Mouse (Mus musculus): Measurements from ENCODE around the gene Alpl.

The Alpl gene

DNA sequence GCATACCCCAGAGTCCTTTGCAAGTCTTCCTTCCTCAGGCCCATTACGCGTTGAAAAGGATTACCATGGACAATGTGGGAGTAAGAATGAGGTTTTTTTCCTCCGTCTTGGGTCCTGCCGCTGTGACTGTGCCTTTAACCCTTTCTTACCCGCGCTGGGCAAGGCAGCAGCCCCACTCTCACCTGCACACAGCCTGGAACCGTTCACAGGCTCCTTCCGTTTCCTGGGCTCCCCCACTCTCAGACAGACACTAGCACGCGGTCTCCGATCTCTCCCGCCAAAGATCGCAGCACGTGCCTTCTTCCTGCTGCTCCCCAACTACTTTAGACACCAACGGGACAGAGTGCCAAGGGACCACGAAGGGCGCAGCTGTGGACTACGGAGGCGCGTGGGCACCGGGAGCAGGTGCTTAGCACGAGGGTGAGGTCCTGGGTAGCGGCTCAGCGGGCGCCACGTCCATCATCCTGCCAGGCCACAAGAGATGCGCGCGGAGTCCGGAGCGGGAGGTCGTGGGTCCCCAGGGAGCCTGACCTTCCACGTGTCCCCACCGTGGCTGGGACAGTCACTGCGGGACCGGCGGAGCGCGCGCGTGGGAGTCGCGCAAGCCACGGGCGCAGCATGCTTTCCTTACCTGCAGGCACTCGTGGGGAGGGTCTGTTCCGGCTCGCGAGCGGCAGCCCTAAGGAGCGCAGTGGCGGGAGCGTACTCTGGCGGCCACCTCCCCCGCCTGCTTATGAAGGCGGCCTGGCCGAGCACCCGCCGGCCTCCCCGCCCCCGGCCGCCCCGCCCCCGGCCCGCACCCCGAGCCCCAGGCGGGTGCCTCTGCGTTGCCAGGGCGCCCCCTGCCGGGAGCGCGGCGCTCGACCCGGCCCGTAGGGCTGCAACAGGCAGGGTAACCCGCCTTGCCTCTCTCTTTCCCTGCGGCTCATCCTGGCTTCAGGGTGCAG, at the start of gene Alpl:
Alpl (minus strand) TSS at position 774 of the 947 bp plus-strand sequence.
- peak; percentile 83 for DNase-seq (ENCODE audit: low spot score)

DNA sequence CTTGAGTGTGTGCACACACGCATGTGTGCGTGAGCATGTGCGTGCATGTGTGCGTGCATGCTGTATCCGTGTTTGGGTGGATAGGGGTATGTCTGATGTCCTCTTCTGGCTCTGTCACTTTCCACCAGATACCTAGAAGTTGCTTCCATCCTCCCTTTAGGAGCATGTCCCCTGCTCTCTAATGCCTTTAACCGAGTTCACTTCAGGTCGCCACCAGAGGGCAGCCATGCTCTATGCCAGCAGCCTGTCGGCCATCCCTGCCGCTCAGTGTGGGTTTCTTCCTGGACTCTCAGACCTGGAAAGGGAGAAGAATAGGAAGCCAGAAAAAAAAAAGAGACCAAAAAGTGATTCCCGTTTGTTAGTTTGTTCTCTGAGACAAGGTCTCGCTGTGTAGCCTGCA, 48.5 kb upstream of the Alpl start:
- peak; percentile 72 for DNase-seq (ENCODE audit: low spot score)

DNA sequence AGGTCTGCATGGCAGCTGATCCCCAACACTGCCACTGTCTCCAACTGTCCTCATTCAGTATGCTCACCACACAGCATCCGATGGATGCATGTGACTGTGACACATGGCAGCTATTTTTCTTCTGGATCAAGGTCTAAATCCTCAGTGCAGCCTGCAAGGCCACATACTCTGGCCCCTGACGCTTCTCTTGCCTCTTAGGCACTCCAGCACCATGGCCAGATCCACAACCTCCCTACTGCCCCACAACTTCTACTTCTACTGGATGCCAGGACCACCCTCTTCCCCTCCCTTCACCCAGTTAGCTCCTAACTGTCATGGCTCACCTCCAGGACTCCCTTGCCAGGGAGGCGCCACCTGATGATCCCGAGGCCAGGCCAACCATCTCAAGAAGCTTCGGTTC, 43.3 kb upstream of the Alpl start:
- no peak for DNase-seq (ENCODE audit: low spot score)

DNA sequence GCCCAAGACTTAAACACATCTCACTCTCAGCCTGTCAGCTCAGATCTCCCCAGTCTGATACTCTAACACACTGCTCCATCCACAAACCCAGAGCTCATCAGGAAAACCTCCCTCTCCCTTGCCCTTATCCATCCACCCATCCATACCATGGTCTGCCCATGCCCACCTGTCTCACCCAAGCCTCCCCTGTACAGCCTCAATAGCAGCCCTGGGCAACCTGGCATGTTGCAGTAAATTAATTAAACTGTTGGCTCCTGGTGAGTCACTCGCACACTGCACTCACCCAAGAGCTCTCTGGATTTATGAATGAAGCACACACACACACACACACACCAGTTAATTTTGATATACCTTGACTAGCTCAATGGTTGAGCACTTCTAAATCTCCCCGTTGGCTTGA, 42.6 kb upstream of the Alpl start:
- peak; percentile 62 for DNase-seq (ENCODE audit: low spot score)

DNA sequence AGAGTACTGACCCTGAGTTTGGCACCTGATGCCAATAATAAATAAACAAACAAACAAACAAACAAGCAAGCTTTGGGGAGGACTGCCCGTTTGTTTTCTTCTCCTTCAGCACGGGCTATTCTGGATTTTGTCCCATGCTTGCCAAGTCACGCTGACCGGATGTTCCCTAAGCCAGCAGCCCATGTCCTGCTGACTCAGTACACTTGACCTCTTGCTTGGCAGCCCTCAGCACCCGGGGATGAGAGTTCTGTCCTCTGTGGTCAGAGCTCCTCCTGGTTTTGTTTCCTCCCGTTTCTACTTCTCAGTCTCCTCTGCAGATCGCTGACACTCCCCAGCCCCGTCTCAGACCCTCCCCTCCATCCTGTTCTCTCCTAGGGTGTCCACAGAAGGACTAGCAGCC, 41.6 kb upstream of the Alpl start:
- DNase-seq (ENCODE audit: low spot score), result peak; percentile 72

DNA sequence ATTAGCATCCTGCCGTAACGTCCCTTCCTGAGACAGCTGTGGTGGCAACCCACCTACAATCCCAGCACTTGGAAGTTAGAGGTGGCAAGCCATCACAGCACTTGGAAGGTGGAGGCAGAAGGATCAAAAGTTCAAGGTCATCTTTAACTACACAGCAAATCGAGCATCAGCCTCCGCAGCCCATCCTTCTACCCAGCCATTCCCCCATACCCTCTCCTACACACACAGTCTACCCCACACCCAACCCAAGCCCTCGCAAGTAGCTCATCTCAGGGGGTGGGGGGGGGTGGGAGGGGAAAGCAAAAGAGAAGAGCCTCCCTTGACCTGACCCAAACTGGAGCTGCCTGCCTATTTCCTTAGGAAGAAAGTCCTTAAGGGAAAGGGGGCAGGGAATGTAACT, 40.6 kb upstream of the Alpl start:
- DNase-seq (ENCODE audit: low spot score), result no peak

DNA sequence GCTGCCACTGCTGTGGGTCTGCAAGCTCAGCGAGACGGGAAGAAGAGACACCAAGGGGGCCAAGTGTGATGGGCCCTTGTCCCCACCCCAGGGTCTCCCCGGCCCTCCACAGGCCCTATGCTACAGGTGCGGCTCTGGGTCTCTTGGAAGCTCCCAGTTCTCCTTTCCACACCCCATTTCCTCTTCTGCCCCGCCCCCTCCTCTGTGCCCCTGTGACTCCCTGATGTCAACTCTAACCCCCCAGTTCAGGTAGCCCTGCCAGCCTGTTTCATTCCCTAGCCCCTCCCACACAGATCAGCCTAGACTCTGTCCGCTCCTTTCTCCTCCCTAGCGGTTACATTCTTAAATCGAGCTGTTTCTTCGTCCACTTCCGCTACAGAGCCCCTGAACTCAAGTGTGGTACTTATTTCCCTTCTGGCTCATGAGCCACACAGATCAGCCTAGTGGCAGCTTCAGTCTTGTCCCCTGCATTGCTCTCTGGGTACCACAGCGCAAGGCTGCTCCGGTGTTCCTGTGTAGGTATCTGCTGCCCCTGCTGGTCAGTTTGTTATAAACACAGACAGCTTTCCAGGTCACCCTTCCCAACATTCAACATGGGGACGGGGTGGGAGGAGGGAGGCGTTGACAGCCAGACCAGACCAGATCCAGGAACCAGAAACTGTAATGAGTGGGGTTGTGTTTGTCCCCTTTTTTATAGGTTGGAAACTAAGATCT, 39.6 kb upstream of the Alpl start:
- DNase-seq (ENCODE audit: low spot score), result peak; percentile 92

DNA sequence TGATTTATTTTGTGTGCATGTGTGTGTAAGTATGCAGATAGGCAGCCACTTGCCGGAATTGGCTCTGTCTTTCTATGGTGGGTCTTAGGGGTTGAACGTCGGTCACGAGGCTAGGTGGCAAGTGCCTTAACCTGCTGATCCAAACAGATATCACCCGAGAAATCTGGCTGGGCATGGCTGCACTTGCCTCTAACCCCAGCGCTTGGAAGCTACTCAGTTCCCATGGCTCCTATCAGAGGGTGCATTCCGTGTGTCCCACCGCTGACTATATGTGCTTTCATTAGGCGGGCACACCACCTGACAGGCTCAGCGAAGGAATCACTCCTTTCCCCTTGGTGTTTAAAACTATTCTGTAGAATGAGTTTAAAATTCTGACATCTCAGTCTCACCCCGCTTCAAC, 35.4 kb upstream of the Alpl start:
- DNase-seq (ENCODE audit: low spot score), result no peak

DNA sequence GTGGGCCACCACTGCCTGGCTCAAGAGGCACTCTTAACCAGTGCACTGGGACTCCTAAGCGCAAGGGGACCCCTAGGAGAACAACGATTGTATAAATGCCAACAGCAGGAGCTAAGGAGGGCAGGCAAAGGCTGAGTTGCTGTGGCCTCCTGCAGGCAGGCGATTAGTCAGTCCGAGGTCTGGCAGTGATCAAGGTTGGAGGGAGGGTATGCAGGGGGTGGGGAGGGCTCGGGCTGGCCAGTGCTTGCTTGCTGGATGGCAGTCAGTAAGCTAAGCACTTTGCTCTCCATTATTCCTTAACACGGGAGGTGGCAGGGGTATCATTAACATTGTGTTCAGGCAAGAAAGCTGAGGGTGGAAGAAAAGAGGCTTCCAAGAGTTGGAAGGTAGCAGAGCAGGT, 34.2 kb upstream of the Alpl start:
- no peak for DNase-seq (ENCODE audit: low spot score)

DNA sequence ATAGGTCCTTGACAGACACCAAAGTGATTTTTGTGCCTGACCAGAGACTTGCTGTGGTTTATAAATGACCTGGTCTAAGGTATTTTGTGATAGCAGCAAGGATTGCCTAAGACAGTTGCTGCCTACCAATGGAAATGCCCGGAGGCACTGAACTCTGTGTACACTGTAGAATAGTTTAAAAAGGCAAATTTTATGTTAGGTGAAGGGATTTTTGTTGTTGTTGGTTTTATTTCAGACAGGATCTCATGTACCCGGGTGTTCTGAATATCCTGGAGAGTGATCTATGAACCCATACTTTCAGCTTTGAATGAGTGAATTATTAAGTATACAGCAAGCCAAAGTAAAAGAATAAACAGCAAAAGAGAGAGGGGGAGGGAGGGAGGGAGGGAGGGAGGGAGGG, 28.7 kb upstream of the Alpl start:
- DNase-seq (ENCODE audit: low spot score), result no peak

DNA sequence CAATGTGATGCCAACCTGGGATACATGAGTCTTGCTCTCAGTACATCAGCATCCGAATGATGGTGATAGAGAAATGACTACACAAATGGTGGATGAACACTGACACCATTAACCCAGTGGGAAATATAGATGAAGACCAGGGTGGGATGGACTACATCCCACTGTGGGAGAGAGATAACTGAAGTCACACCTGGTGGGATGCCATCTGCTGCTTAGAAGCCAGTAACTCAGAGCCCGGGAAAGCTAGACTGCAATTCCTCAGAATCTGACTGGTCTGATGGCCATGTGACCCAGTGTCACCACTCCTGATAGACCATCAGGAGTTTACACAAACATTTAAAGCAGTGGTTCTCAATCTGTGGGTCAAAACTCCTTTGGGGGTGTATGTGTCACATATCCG, 27.4 kb upstream of the Alpl start:
- no peak for DNase-seq (ENCODE audit: low spot score)

DNA sequence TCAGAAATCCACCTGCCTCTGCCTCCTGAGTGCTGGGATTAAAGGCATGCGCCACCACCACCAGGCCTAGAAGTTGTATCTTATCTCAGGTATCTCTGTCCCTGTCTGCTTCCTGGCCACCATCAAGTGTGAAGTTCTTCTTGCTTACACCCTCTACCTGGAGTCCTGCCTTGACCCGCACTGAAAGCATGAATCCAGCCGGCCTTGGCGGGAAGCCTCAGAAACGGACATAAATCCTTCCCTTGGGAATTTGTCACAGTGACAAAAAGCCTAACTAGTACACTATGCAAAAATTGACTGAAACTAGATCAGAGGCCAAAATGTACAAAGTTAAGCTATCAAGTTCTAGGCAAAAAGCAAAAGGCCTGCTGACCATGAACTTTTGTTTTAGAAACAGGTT, 26.4 kb upstream of the Alpl start:
- no peak for DNase-seq (ENCODE audit: low spot score)

DNA sequence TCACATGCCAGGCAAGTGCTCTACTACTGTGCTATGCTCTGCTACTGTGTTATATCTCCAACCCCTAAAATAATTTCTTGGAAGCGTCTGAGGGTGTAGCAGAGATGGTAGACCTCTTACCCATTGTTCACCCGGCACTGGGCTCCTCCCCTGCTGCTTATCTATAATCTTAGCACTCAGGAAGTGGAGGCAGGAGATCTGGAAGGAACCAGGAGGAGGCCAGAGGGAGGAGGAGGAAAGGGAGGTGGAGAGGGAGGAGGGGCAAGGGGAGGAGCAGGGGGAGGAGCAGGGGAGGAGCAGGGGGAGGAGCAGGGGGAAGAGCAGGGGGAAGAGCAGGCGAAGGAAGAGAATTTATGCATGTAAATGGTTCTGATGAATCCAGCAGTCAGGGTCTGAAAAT, 24.5 kb upstream of the Alpl start:
- DNase-seq (ENCODE audit: low spot score), result no peak

DNA sequence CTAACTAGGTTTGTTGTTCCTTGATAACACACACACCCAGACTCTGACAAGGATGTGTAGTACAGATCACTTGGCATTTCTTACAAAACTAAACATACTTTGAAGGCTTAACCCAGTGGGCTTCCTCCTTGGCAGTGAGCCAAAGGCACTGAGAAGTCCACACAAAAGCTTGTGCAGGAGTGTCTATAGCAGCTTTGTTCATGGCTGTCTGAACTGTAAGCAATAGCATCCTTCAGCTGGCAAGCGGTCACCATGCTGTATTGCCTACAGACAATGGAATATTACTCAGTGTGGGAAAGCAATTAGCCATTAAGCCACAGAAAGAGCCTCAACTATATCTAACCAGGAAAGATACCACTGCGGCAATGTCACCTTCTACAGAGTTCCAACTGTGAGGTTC, 23.3 kb upstream of the Alpl start:
- no peak for DNase-seq (ENCODE audit: low spot score)

DNA sequence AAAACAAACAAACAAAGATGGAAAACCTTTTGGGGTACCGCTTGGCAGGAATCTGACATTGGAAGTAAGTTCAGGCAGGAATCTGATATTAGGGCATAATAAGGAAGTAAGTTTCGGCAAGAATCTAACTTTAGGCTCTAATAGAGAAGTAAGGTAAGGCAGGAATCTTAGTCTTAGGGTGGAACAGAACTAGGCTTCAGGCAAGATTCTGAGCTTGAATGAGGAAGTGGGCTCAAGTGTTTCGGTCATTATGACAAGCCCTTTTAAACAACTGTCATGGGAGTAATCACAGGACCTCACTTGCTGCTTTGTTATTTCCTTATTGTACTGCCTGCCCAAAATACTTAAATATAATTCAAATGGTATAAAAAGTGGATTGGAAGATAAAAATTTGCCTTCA, 22.2 kb upstream of the Alpl start:
- no peak for DNase-seq (ENCODE audit: low spot score)

DNA sequence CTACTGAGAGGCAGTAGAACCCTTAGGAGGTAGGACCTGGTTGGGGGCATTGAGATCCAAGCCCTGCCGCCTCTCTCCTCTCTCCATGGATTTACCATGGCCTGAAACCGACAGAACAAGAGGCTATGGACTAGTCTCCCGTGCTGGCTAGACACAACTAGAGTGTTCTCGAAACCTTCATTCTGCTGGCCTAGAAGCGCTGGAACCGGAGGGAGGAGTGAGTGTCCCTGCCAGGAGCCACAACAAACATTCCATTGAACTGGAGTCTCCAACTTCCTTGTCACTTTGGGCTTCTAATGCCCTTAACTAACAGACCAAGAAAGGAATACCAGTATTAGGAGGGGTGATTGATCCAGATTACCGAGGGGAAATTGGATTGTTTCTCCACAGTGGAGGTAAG, 20.0 kb upstream of the Alpl start:
- DNase-seq (ENCODE audit: low spot score), result no peak

DNA sequence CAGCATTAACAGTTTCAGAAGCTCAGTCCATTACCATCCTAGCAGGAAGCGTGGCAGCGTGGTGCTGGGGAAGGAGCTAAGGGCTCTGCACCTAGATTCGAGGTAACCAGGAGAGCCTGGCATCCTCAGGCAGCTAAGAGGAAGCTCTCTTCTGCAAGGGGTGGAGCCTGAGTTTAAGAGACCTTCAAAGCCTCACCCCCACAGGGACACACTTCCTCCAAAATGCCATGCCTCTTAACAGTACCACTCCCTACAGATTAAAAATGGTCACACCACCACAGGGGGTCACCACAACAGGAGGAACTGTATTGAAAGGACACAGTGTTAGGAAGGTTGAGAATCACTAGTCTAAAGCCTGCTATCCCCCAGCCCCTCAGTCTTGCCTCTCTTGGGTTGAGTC, 19.3 kb upstream of the Alpl start:
- DNase-seq (ENCODE audit: low spot score), result no peak

DNA sequence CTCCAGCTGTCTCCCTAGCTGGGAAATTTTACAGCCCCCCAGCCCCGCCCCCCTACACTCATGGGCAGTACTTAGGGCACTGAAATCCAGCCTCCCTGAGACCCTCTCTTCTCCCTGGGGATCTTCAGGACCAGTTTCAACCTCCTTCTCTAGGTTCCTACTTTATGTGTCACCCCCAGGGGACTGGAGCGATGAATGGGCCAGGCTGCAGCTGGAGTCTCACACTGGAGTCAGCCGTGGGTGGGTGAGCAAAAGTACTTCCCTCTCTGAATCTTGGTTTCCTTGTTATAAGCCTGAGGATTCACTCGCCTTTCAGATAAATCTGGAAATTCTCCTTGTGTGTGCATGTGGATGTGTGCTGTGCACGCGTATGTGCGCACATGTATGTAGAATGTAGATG, 18.0 kb upstream of the Alpl start:
- no peak for DNase-seq (ENCODE audit: low spot score)

DNA sequence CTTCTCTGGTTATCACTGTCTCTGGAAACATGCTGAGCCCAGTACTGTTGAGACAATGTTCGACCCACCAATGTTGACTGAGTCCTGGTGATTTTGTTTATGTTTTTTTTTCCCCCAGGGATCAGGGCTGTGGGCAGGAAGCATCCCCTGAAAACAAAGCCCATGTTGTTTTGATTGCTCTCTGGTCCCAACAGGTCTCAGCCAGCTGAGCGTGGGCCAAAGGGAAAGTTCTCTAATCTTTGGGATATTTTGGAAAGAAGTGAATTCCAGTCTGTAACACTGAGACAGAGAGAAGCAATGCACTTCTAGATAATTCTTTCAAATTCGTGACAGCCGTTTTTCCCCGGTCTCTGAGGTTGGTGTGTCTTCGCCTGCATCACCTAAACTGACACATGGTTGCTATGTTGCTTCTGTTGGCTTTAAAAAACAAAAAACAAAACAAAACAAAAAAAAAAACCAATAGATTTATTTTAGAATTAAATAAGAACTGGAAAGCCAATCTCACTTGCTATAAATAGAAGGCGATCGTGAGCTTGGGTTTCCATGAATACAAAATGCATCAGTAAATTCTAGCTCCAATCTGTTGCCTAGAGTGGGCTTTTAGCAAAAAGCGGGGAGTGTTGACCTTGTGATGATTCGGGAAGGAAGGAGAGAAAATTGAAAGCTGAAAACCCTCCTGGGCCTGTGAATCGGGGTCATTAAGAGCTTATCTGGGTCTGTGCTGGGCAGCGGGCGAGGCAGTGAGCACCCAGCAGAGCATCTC, 16.9 kb upstream of the Alpl start:
- no peak for DNase-seq (ENCODE audit: low spot score)

DNA sequence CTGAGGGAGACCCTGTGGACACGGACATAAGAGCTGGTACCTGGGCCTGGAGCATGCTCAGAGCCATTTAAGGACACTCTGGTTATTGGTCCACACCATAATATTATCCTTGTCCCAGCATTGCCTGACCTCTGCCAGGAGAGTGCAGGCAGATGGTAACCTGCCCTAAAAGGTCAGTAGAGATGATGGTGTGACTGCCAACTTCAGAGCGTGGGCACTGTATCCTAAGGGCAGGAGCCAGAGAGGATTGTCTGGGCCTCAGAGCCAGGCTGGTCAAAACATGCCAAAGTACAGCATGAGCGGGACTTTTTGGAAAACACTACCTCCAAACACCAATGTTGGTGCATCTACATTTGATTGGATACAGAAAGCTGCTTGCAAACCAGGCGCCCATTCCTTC, 13.8 kb upstream of the Alpl start:
- DNase-seq (ENCODE audit: low spot score), result no peak

DNA sequence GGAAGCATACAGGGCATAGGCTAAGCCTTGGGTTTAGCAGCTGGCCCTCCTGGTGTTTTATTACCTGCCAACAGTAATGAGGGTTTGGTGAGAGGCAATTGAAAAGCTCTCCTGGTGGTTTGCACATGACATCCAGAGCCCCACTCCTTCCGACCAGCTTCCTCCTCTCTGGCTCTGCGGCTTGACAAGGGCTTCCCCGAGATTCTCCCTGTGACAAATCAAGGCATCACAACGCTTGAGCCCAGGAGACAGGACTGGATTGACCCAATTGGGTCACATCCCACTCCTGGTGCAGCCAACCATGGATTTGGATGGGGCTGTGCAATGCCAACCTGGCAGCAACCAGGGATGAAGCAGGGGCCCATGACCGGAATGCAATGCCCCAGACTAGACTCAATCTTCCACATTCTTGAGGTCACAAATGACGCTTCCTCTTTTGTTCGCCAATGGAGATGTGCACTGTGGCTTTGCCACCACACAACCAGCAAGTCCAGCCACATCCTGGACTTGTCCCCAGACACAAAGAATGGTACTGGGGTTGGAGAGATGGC, 11.2 kb upstream of the Alpl start:
- DNase-seq (ENCODE audit: low spot score), result no peak

DNA sequence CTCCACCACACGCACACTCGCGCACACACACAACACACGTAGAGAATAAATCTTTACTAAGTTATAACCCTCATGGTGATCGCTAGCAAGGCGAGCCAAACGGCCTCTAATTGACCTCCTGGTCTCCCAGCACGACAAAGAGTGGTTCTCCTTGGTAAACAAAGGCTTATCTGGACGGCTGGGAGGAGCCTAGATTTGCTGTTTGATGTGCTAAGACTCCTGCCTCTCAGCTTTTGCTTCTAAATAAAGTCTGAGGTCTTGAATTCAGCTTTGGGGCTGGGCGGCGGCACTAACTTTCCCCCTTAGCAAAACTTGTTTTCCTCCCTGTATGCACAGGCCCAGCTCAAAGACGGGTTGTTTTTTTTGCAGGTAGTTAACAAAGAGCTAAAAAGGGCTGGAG, 5.0 kb upstream of the Alpl start:
- DNase-seq (ENCODE audit: low spot score), result no peak

DNA sequence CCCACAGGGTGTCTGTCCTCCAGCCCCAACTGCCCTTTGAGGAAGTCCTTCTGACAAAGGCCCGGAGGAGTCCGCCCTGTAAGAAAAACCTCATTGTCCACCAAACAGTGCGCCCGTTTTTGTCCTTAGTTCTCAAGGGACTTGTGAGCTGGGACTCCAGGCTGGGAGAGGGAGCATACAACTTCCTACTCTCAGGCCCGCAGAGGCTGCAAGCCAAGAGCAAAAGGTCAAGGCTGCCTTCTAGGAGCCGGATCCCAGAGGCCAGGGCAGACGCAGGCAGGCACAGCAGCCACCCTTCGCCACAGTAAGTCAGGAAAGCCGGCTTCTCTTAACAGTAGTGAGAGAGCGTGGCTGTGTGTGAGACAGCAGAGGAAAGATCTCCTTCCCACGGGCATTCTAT, 4.1 kb upstream of the Alpl start:
- DNase-seq (ENCODE audit: low spot score), result no peak

Data from MN1 (cell line).